Mouse (Mus musculus): ENCODE measurements around the gene Atp6v1e2. TPM values are rescaled to one million over a fixed set of nuclear protein-coding genes. Genes with fewer than 3 reads are reported as not detected.

The Atp6v1e2 gene
- total RNA-seq, 2 experiments from 2014 or later: not detected

GRCm38 (mm10) chr17:86895191-86895590 lies 52.5 kb downstream of the Atp6v1e2 start:
- no peak for DNase-seq
- intact Hi-C loops (cut with DNase I): loop anchor here (5.0 kb wide), 1 partner anchor 53 kb away; no protein-coding TSS in a partner anchor

Other genes starting within 250 kb of the Atp6v1e2 start
- gene Epas1, start 194.2 kb downstream of the Atp6v1e2 start, total RNA-seq (2021): 100 to 1,000 TPM in 1 of 2 experiments, 10 to 100 TPM in 1; 94.9 to 100 TPM
- gene Tmem247, start 30.5 kb downstream of the Atp6v1e2 start, total RNA-seq (2021): not detected
- 100 to 1,000 TPM; 197 to 202 TPM for gene Rhoq, start 15.2 kb upstream of the Atp6v1e2 start, total RNA-seq (2021)
- gene Pigf, start 77.5 kb upstream of the Atp6v1e2 start, total RNA-seq (2021): 1 to 10 TPM; 1.7 to 1.9 TPM
- gene Cript, start 77.7 kb upstream of the Atp6v1e2 start, total RNA-seq (2021): 10 to 100 TPM; 40.8 to 41.3 TPM
- gene Socs5, start 159.8 kb upstream of the Atp6v1e2 start, total RNA-seq (2021): 10 to 100 TPM; 10.9 to 14.1 TPM